Mouse (Mus musculus) T-helper 17 cell (primary cell): ENCODE results near the gene Lin7b.

ENCODE experiments used
- in situ Hi-C, 2 experiments: fragments of 300-600 bp; cut with MboI, MseI; formaldehyde crosslinking; loops; 1 replicate in 1 of 2; 2 replicates in 1 of 2; pipeline ENCODE4 v1.15.1; 2025; ENCODE audit warnings: high pct_unique_total_duplicates in 2 of 2

Lin7b gene

DNA sequence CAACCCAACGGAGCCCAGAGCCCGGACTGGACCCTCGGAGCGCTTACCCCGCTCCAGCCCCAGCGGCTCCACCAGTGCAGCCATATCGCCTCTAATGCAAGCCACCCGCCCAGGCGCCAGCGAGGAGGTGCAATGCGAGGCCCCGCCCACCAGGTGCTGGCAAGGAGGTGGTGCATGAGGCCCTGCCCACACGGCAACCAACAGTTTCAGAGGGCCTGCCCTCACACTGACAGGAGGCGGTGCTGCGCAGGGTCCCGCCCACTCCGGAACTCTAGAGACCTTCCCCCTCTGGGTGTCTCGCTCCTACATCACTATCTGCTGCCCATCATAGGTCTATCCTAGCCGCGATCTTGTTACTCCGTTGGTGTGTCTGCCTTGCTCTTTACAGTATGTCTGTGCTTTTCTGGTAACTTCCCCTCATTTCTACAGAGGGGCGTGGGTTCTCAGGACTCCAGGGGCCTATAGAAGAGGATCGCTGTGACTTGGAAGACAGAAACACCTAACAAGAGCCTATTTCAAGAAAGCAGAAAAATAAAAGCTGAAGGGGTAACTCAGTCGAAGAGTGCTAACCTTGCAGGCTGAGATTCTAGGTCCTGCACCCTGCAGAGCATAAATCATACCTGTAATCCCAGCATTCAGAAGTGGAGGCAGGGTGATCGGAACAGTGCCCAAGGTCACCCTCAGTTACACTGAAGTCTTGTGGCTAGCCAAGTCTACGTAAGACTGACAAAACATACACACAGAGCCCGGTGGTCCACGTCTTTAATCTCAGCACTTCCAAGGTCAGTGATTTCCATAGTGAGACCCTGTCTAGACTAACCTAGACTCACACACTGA is at the start of gene Lin7b:
Lin7b (minus strand) TSS at position 109 of the 837 bp plus-strand sequence.
- in situ Hi-C loops = no loop called here

GRCm38 (mm10) chr7:45417962-45418492 is 47.6 kb upstream of the Lin7b start:
- in situ Hi-C loops = no loop called here

DNA sequence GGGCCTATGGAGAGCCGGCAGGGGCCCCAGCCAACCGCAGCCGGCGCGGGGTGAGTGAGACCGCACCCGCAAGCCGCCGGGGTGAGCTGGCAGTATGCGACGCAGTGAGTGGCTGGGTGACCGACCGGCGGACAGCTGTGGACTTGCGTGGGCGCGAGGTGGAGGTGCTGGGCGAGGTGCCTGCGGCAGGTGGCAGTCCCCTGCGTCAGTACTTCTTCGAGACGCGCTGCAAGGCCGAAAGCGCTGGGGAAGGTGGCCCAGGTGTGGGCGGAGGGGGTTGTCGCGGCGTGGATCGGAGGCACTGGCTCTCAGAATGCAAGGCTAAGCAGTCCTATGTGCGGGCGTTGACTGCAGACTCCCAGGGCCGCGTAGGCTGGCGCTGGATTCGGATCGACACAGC is 45.3 kb upstream of the Lin7b start:
- in situ Hi-C loops = no loop called here

DNA sequence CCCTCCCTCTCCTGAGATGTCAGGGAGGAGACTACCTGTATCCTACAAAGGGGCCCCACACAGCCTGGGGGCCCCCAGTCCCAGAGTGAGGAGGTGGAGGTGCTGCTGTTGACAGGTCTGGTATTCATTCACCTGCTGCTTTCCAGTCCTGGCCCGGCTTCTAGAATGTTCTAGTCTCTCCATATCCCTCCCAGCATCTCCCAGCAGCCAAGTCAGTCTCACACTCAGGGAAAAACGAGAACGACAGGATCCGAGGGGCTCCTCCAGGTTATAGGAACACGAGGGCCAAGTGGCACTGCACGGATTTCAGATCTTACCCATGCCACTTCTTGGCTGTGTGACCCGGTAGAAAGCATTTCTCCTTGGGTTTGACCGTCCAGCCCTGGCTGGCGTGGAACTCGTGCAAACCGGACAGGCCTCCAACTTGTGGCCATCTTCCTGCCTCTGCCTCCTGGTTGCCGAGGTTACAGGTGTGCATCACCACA is 44.4 kb upstream of the Lin7b start:
- in situ Hi-C loops = no loop called here

DNA sequence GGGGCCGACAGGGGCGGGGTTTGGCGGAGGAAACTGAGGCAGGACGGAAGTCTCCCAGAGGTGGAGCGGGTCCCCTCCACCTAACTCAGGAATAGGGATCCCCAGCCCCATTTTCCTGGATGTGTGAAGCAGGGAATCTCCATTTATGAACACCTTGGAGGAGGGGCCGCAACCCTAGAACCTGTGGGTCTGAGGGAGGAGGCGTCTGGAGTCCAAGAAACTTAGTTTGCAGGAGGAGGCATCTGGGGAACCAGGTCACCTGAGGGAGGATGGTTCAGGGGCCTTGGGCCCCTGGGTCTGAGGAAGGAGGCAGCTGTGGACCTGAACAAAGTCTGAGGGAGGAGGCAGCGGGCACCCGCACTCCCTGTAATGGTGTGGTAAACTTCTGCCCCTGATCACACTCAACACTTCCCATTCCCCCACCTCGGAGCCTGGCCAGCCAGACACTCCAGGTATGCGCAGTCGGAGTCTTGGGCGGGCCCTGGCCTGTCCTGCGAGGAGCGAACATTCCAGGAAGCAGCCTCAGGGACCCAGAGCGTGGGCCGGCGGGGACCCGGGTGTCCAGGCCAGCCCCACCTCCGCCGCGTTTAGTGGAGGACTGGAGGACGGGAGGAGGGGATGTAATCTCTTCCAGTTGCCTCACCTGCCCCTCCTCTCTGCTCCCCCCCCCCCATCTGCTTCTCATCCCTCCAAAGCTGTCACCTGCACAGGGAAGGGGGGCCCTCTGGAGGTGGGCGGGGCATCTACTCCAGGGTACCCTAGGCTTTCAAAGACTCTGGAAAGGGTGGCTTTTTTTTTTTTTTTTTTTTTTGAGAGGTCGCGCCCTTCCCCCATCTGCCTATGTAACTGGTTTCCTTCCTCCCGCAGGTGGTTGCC is 43.7 kb upstream of the Lin7b start:
- in situ Hi-C loops = no loop called here

- in situ Hi-C loops = no loop called here
Measured at GRCm38 (mm10) chr7:45413113-45413863, 42.9 kb upstream of the Lin7b start, which contains the start of gene Ntf5. TSS of gene Ntf5 (plus strand) at chr7:45413695.

GRCm38 (mm10) chr7:45412421-45412820 is 42.0 kb upstream of the Lin7b start:
- in situ Hi-C loops = no loop called here

GRCm38 (mm10) chr7:45409497-45410163 is 39.2 kb upstream of the Lin7b start:
- in situ Hi-C loops = no loop called here

- in situ Hi-C loops = no loop called here
Measured at GRCm38 (mm10) chr7:45408949-45409348, 38.6 kb upstream of the Lin7b start.

DNA sequence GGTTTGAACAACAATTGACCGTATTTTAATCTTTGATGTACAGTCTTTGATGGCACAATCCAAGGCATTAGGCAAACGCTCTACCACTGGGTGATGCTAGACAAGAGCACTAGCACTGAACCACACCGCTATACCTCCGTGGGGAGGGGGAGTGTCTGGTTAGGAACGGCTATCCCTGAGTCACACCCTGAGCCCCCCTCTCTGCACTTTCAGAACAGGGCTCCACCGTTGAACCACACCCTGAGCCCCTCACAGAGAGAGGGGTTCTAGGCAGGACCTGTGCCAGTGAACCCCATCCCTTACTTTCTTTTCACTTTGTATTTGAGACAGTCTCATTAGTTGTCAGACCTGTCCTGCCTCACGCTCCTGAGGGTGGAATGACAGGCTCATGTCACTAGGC is 38.0 kb upstream of the Lin7b start:
- in situ Hi-C loops = no loop called here

DNA sequence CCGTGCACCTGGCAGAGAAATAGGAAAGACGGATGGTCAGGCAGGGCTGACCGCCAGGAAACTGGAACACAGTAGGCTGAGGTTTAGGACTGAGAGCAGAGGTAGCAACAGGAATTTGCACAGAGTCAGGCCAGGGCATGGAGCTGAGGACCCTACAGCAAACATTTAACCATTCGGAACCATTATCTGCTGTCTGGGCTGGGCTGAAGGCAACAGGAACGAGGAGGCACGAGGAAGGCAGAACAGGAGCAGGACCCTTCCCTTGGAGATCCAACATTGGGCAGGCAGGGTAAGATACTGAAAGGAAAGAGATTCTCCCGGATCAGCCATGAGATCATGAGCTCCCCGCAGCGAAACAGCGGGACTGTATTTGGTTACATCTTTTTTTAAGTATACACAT is 37.5 kb upstream of the Lin7b start:
- in situ Hi-C loops = no loop called here

DNA sequence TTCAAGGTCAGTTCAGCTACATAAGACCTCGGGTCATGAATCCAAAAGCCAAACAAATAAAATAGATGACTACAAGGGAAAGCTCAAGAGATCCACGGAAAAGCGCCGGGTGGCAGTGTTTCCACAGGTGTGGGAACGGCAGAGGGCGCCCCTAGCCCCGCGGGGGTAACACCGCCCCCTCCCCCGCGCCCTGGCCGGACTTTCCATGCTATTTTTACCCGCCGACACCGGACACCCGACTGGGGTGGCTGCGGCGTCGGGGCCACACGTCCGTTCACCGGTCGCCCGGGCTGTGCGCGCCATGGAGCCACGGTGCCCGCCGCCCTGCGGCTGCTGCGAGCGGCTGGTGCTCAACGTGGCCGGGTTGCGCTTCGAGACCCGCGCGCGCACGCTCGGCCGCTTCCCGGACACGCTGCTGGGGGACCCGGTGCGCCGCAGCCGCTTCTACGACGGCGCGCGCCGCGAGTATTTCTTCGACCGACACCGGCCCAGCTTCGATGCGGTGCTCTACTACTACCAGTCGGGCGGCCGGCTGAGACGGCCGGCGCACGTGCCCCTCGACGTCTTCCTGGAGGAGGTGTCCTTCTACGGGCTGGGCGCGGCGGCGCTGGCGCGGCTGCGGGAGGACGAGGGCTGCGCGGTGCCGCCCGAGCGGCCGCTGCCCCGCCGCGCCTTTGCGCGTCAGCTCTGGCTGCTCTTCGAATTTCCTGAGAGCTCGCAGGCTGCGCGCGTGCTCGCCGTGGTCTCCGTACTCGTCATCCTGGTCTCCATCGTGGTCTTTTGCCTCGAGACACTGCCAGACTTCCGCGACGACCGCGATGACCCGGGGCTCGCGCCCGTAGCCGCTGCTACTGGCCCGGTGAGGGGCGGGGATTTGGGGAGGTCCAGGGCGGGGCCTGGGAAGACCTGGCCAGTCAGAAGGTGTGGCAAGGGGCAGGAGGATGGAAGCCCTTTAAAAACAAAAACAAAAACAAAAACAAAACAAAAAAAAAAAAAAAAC is 36.1 kb upstream of the Lin7b start:
- in situ Hi-C loops = no loop called here

- in situ Hi-C loops = no loop called here
Measured at GRCm38 (mm10) chr7:45405091-45406075, 35.0 kb upstream of the Lin7b start, which contains the start of gene Kcna7. TSS of gene Kcna7 (plus strand) at chr7:45405653.

DNA sequence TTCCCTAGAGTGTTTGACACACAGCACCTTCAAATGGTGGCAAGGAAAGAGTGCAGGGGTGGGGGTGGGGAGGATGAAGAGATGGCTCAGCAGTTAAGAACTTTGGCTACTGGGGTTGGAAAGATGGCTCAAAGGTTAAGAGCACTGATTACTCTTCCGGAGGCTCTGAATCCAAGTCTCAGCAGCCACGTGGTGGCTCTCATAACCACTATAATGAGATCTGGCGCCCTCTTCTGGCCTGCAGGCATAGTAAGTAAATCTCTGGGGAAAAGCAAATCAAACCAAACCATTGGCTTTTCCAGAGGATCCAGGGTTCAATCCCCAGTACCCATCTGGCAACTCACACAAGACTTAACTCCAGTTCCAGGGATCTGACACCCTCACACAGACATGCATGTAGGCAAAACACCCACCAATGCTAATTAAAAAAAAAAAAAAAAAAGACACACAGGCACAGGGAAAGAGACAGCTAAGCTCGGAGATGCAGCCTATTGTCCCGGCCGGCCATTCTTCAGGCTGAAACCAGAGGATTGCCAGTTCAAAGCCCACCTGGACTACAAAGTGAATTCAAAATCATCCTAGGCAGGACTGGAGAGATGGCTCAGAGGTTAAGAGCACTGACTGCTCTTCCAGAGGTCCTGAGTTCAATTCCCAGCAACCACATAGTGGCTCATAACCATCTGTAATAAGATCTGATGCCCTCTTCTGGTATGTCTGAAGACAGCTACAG is 33.3 kb upstream of the Lin7b start:
- in situ Hi-C loops = no loop called here

- in situ Hi-C loops = no loop called here
Measured at GRCm38 (mm10) chr7:45401521-45402085, 31.2 kb upstream of the Lin7b start.

- in situ Hi-C loops = loop anchor here in 1 of 2 experiments (25.0 kb wide), 1 partner anchor 1391 kb away; the partner anchor contains the start of genes Gtf2h1 and Hps5
Measured at GRCm38 (mm10) chr7:45396787-45397186, 26.4 kb upstream of the Lin7b start.

DNA sequence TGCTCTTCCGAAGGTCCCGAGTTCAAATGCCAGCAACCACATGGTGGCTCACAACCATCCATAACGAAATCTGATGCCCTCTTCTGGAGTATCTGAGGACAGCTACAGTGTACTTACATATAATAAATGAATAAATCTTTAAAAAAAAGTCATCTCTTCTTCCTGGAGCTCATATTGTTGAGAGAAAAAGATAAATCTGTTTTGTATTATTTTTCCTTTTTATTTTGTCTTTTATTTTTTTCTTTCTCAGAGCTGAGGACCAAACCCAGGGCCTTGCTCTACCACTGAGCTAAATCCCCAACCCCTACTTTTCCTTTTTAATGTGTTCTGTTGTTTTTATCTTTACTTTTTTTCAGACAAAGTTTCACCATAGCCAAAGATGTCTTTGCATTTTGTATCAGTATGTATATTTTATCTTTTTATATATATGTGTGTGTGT is 26.0 kb upstream of the Lin7b start:
- in situ Hi-C loops = loop anchor here in 1 of 2 experiments (25.0 kb wide), 1 partner anchor 1391 kb away; the partner anchor contains the start of genes Gtf2h1 and Hps5
